Mouse (Mus musculus): ENCODE data around the gene Plxna4. TPM values are rescaled to one million over a fixed set of nuclear protein-coding genes. Genes with fewer than 3 reads are reported as not detected.

Plxna4 gene
- polyA plus RNA-seq, 1 experiment from 2014 or later = 0.26 TPM

- WGBS (ENCODE audit: insufficient replicate concordance) = 56% methylated on average over 3 of the region's 3 CpGs
- Histone ChIP-seq H3K9me3 (replicated peaks; ENCODE audit: control insufficient read depth, low read length) (no peaks in the 10 kb centered on the region), H3K27me3 (ENCODE audit: control insufficient read depth, insufficient read depth, low read depth, low read length) (no peaks in the 10 kb centered on the region; the same call in 1 of the 2 replicates), H3K9ac (ENCODE audit: low read depth, low read length) (no peak overlapping the region), H3K4me3 (ENCODE audit: low read depth, low read length) (no peak overlapping the region), H3K4me2 (ENCODE audit: low read depth, low read length) (no peak overlapping the region), H3K27ac (ENCODE audit: low read length) (no peak overlapping the region), H3K4me1 (ENCODE audit: control insufficient read depth, low read depth, low read length) (no peaks in the 10 kb centered on the region), H3K36me3 (ENCODE audit: control insufficient read depth, insufficient read depth) (no peaks in the 10 kb centered on the region)
- ATAC-seq (ENCODE audit: low read depth) = no peak
Measured at GRCm38 (mm10) chr6:32456641-32457040, 131.4 kb downstream of the Plxna4 start.

DNA sequence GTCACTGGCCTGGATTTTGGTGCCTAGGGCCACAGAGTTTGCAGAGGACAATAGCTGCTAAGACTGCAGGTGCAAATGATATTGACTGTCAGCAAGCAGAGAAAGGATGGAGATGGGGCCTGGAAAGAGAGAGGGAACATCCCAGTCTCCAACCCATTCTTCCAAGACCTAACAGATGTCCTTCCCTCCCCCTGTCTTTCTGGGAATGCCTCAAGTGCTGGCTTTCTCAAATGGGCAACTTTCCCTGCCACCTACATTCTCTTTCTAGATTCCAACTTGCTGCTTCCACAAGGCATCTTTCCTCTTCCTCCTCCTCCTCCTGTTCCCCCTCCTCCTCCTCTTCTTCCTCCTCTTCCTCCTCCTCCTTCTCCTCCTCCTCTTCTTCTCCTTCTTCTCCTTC is 136.1 kb downstream of the Plxna4 start:
- H3K27me3 ChIP-seq (ENCODE audit: control insufficient read depth, insufficient read depth, low read depth, low read length) = no peaks in the 10 kb centered on the region
- H3K36me3 ChIP-seq (ENCODE audit: control insufficient read depth, insufficient read depth) = no peaks in the 10 kb centered on the region
- no peak overlapping the region for H3K27ac ChIP-seq (ENCODE audit: low read length)
- no peaks in the 10 kb centered on the region for H3K9me3 ChIP-seq (replicated peaks; ENCODE audit: control insufficient read depth, low read length)
- no peak for ATAC-seq (ENCODE audit: low read depth)
- H3K4me2 ChIP-seq (ENCODE audit: low read depth, low read length) = no peak overlapping the region
- no peaks in the 10 kb centered on the region for H3K4me1 ChIP-seq (ENCODE audit: control insufficient read depth, low read depth, low read length)
- H3K4me3 ChIP-seq (ENCODE audit: low read depth, low read length) = no peak overlapping the region
- no peak overlapping the region for H3K9ac ChIP-seq (ENCODE audit: low read depth, low read length)

DNA sequence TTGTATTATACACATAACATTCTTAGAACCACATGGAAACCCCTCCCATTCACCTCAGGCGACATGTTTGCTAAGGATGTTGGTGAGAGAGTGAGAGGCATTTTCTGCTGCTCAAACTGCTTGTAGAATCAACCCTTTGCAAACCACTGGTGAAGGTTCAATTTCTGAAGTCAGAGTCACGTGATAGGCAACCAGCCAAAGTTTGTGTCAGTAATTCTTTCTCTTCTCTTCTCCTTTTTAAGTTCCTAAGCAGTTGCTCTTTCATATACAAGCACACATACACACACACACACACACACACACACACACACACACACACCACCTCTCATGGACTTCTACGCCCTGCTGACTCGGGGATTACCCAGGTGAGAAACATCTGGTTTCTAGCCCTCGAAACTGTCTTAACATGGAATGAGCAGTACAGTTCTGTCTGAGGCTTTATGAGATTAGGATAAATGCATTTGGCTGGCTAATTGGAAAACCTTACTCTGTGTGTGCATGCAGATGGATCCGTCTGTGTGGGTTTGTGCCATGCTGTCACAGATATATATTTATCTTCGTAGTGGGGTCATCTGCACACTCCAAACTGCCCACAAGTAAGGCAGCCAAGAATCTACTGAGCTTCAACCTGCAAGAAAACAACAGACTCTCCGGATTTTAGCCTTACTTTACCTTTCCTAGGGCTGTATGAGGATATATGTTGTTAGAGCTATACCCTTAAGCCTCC is 138.6 kb downstream of the Plxna4 start:
- ATAC-seq (ENCODE audit: low read depth) = no peak

GRCm38 (mm10) chr6:32448787-32449186 is 139.2 kb downstream of the Plxna4 start:
- H3K36me3 ChIP-seq (ENCODE audit: control insufficient read depth, insufficient read depth) = no peaks in the 10 kb centered on the region
- 58% methylated on average over 3 of the region's 3 CpGs for WGBS (ENCODE audit: insufficient replicate concordance)
- H3K4me3 ChIP-seq (ENCODE audit: low read depth, low read length) = no peak overlapping the region
- no peaks in the 10 kb centered on the region for H3K9me3 ChIP-seq (replicated peaks; ENCODE audit: control insufficient read depth, low read length)
- H3K9ac ChIP-seq (ENCODE audit: low read depth, low read length) = no peak overlapping the region
- no peak for ATAC-seq (ENCODE audit: low read depth)
- no peaks in the 10 kb centered on the region for H3K27me3 ChIP-seq (ENCODE audit: control insufficient read depth, insufficient read depth, low read depth, low read length)
- no peak overlapping the region for H3K27ac ChIP-seq (ENCODE audit: low read length)
- H3K4me1 ChIP-seq (ENCODE audit: control insufficient read depth, low read depth, low read length) = no peaks in the 10 kb centered on the region
- no peak overlapping the region for H3K4me2 ChIP-seq (ENCODE audit: low read depth, low read length)

More for the DNA sequence above, 138.6 kb downstream of the Plxna4 start:
- H3K36me3 ChIP-seq (ENCODE audit: control insufficient read depth, insufficient read depth) = no peaks in the 10 kb centered on the region
- H3K9me3 ChIP-seq (replicated peaks; ENCODE audit: control insufficient read depth, low read length) = no peaks in the 10 kb centered on the region
- H3K4me2 ChIP-seq (ENCODE audit: low read depth, low read length) = no peak overlapping the region
- WGBS (ENCODE audit: insufficient replicate concordance) = 49% methylated on average over 8 of the region's 8 CpGs
- H3K9ac ChIP-seq (ENCODE audit: low read depth, low read length) = no peak overlapping the region
- no peak overlapping the region for H3K27ac ChIP-seq (ENCODE audit: low read length)
- no peak overlapping the region for H3K4me3 ChIP-seq (ENCODE audit: low read depth, low read length)
- no peaks in the 10 kb centered on the region for H3K4me1 ChIP-seq (ENCODE audit: control insufficient read depth, low read depth, low read length)
- H3K27me3 ChIP-seq (ENCODE audit: control insufficient read depth, insufficient read depth, low read depth, low read length) = no peaks in the 10 kb centered on the region

- Histone ChIP-seq H3K4me1 (ENCODE audit: control insufficient read depth, low read depth, low read length) (no peaks in the 10 kb centered on the region), H3K9ac (ENCODE audit: low read depth, low read length) (no peak overlapping the region), H3K27me3 (ENCODE audit: control insufficient read depth, insufficient read depth, low read depth, low read length) (no peaks in the 10 kb centered on the region), H3K27ac (ENCODE audit: low read length) (no peak overlapping the region), H3K9me3 (replicated peaks; ENCODE audit: control insufficient read depth, low read length) (no peaks in the 10 kb centered on the region), H3K4me2 (ENCODE audit: low read depth, low read length) (no peak overlapping the region), H3K36me3 (ENCODE audit: control insufficient read depth, insufficient read depth) (no peaks in the 10 kb centered on the region), H3K4me3 (ENCODE audit: low read depth, low read length) (no peak overlapping the region)
- no peak for ATAC-seq (ENCODE audit: low read depth)
- 62% methylated on average over 4 of the region's 4 CpGs for WGBS (ENCODE audit: insufficient replicate concordance)
Measured at GRCm38 (mm10) chr6:32446276-32446675, 141.7 kb downstream of the Plxna4 start.

- Histone ChIP-seq H3K4me3 (ENCODE audit: low read depth, low read length) (no peak overlapping the region), H3K27me3 (ENCODE audit: control insufficient read depth, insufficient read depth, low read depth, low read length) (no peaks in the 10 kb centered on the region), H3K9me3 (replicated peaks; ENCODE audit: control insufficient read depth, low read length) (no peaks in the 10 kb centered on the region), H3K4me1 (ENCODE audit: control insufficient read depth, low read depth, low read length) (no peaks in the 10 kb centered on the region), H3K27ac (ENCODE audit: low read length) (no peak overlapping the region), H3K9ac (ENCODE audit: low read depth, low read length) (no peak overlapping the region), H3K4me2 (ENCODE audit: low read depth, low read length) (no peak overlapping the region), H3K36me3 (ENCODE audit: control insufficient read depth, insufficient read depth) (no peaks in the 10 kb centered on the region)
- WGBS (ENCODE audit: insufficient replicate concordance) = 58% methylated on average over 2 of the region's 2 CpGs
- ATAC-seq (ENCODE audit: low read depth) = no peak
Measured at GRCm38 (mm10) chr6:32445246-32445645, 142.7 kb downstream of the Plxna4 start.

DNA sequence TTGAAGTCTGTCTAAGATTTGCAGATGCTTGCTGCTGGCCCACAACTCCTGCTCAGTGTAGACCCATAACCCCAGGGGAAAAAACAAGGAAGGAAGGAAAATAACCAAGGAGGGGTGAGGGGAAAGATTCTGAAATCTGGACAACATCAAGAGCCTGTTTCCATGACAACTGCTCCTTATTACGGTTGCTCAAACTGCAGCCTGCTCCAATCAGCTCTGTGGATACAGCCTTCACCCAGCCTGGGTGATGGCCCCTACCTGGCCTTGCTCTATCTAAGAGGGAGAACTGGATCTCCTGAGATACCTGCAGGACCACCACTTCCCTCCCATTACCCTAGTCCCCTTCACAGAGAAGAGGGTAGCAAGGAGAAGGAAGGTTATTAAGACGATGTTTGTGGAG is 143.6 kb downstream of the Plxna4 start:
- no peaks in the 10 kb centered on the region for H3K27me3 ChIP-seq (ENCODE audit: control insufficient read depth, insufficient read depth, low read depth, low read length)
- 72% methylated on average over 2 of the region's 2 CpGs for WGBS (ENCODE audit: insufficient replicate concordance)

DNA sequence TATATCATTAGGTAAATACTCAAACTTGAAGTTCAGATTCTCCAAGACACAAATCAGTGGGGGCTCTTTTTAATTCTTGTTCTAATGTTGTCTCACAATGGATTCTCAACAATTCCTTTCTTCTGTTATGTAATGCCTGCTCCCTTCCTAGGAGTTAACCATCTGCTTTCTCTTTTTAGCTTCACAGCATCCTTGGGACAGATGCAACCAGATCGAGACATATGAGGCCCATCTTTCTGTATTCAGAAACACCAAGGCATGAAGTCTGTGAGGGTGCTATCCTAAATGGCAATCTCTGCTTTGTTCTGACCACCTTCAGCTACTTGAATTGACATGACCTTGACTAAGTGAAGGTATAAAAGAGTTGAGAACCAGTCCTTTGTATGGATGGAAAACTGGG is 144.3 kb downstream of the Plxna4 start:
- 55% methylated on average over 1 of the region's 1 CpGs for WGBS (ENCODE audit: insufficient replicate concordance)
- Histone ChIP-seq H3K9me3 (replicated peaks; ENCODE audit: control insufficient read depth, low read length) (no peaks in the 10 kb centered on the region), H3K27me3 (ENCODE audit: control insufficient read depth, insufficient read depth, low read depth, low read length) (no peaks in the 10 kb centered on the region), H3K36me3 (ENCODE audit: control insufficient read depth, insufficient read depth) (no peaks in the 10 kb centered on the region), H3K4me3 (ENCODE audit: low read depth, low read length) (no peak overlapping the region), H3K27ac (ENCODE audit: low read length) (no peak overlapping the region), H3K4me2 (ENCODE audit: low read depth, low read length) (no peak overlapping the region), H3K9ac (ENCODE audit: low read depth, low read length) (no peak overlapping the region), H3K4me1 (ENCODE audit: control insufficient read depth, low read depth, low read length) (no peaks in the 10 kb centered on the region)
- ATAC-seq (ENCODE audit: low read depth) = no peak

More for the DNA sequence above, 143.6 kb downstream of the Plxna4 start:
- no peaks in the 10 kb centered on the region for H3K9me3 ChIP-seq (replicated peaks; ENCODE audit: control insufficient read depth, low read length)
- no peak for ATAC-seq (ENCODE audit: low read depth)
- H3K9ac ChIP-seq (ENCODE audit: low read depth, low read length) = no peak overlapping the region
- H3K4me1 ChIP-seq (ENCODE audit: control insufficient read depth, low read depth, low read length) = no peaks in the 10 kb centered on the region
- no peak overlapping the region for H3K4me2 ChIP-seq (ENCODE audit: low read depth, low read length)
- no peak overlapping the region for H3K27ac ChIP-seq (ENCODE audit: low read length)
- no peak overlapping the region for H3K4me3 ChIP-seq (ENCODE audit: low read depth, low read length)
- no peaks in the 10 kb centered on the region for H3K36me3 ChIP-seq (ENCODE audit: control insufficient read depth, insufficient read depth)

GRCm38 (mm10) chr6:32439434-32439833 is 148.6 kb downstream of the Plxna4 start:
- Histone ChIP-seq H3K4me1 (ENCODE audit: control insufficient read depth, low read depth, low read length) (no peaks in the 10 kb centered on the region), H3K9ac (ENCODE audit: low read depth, low read length) (no peak overlapping the region), H3K36me3 (ENCODE audit: control insufficient read depth, insufficient read depth) (no peaks in the 10 kb centered on the region), H3K27ac (ENCODE audit: low read length) (no peak overlapping the region), H3K4me2 (ENCODE audit: low read depth, low read length) (no peak overlapping the region), H3K27me3 (ENCODE audit: control insufficient read depth, insufficient read depth, low read depth, low read length) (no peaks in the 10 kb centered on the region), H3K9me3 (replicated peaks; ENCODE audit: control insufficient read depth, low read length) (no peaks in the 10 kb centered on the region), H3K4me3 (ENCODE audit: low read depth, low read length) (no peak overlapping the region)
- ATAC-seq (ENCODE audit: low read depth) = no peak
- WGBS (ENCODE audit: insufficient replicate concordance) = 54% methylated on average over 2 of the region's 2 CpGs

Data from liver, embryonic 16.5 days (tissue).